Mouse (Mus musculus): ENCODE measurements around the gene Wwc1.

- TF ChIP-seq POLR2A (IDR thresholded peaks at IDR 0.05; ENCODE audit: borderline replicate concordance, extremely low read depth, low read depth, low read length) (no peak), CTCF (IDR thresholded peaks at IDR 0.05; ENCODE audit: insufficient read depth, low read length) (no peak)
Measured at GRCm38 (mm10) chr11:35980411-35980917, at the start of gene Wwc1.
